Mouse (Mus musculus): ENCODE data around the gene Plau. TPM values are rescaled to one million over a fixed set of nuclear protein-coding genes. Genes with fewer than 3 reads are reported as not detected.
A peak's percentile ranks its signal among the peaks of the same experiment; 100 is the strongest.

Plau gene
- polyA plus RNA-seq, 1 experiment from 2014 or later = 0.83 TPM

DNA sequence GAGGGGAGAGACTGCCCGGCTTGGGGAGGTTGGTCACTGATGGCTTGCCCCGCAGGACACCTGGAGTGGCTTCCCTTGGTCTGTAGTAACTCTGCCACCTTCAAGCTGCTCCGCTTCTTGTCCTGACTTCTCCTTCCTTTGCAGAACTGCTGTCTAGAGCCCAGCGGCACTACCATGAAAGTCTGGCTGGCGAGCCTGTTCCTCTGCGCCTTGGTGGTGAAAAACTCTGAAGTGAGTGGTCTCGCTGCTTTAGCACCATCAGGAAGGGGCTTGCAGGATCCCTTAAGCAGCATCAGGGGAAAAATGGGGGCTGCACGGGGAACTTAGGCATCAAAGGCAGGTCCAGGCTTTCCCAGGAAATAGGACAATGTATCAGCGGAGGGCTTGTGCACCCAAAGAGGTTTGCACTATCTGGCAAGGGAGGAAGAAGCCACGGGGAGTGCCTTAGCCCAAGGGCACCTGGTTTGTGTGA is 481 bp downstream of the Plau start:
- Histone ChIP-seq H3K36me3 (replicated peaks; ENCODE audit: insufficient read depth, low read length) (no peaks in the 10 kb centered on the region), H3K4me1 (ENCODE audit: insufficient read depth) (peaks cover 8% of the 10 kb centered on the region; the same call in 1 of the 2 replicates), H3K9me3 (ENCODE audit: low read length) (no peaks in the 10 kb centered on the region), H3K27ac (ENCODE audit: low read depth) (peak overlapping the region; percentile 46; the same call in 1 of the 2 replicates), H3K4me3 (ENCODE audit: low read depth, low read length) (peak overlapping the region; percentile 58), H3K9ac (replicated peaks) (peak overlapping the region; percentile 58), H3K4me2 (ENCODE audit: low read depth, low read length) (peak overlapping the region; percentile 82), H3K27me3 (ENCODE audit: insufficient read depth, low read length) (0 out of 2 replicates have a peak, but pooled peaks cover 3% of the 10 kb centered on the region)
- TF ChIP-seq EP300 (IDR thresholded peaks at IDR 0.05; ENCODE audit: low read depth) (no peak), CTCF (IDR thresholded peaks at IDR 0.05; ENCODE audit: low read depth) (no peak)
- no peak for ATAC-seq
- no peak for DNase-seq
- whole genome bisulfite sequencing (ENCODE audit: insufficient replicate concordance) = 6% methylated on average over 10 of the region's 10 CpGs

DNA sequence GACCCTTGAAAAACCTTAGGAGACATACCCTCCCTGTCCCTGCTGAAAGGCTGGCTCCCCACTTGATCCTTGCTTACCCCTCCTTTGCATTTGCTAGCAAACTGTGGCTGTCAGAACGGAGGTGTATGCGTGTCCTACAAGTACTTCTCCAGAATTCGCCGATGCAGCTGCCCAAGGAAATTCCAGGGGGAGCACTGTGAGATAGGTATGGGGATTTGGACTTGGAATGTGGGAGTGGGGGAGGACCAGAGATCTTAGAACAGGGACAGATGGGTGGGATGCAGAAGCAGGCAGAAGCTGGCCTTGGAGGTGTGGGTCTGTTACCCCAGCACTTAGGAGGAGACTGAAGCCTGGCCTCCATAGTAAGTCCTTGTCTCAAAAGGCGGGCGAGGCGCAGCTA is 1.2 kb downstream of the Plau start:
- H3K36me3 ChIP-seq (replicated peaks; ENCODE audit: insufficient read depth, low read length) = no peaks in the 10 kb centered on the region
- ATAC-seq (no peak), DNase-seq (no peak)
- no peak overlapping the region for H3K9ac ChIP-seq (replicated peaks)
- H3K27me3 ChIP-seq (ENCODE audit: insufficient read depth, low read length) = 0 out of 2 replicates have a peak, but pooled peaks cover 3% of the 10 kb centered on the region
- H3K4me2 ChIP-seq (ENCODE audit: low read depth, low read length) = peak overlapping the region; percentile 82
- peaks cover 8% of the 10 kb centered on the region; the same call in 1 of the 2 replicates for H3K4me1 ChIP-seq (ENCODE audit: insufficient read depth)
- 78% methylated on average over 7 of the region's 7 CpGs for WGBS (ENCODE audit: insufficient replicate concordance)
- TF ChIP-seq EP300 (IDR thresholded peaks at IDR 0.05; ENCODE audit: low read depth) = no peak
- no peak for TF ChIP-seq CTCF (IDR thresholded peaks at IDR 0.05; ENCODE audit: low read depth)
- H3K9me3 ChIP-seq (ENCODE audit: low read length) = no peaks in the 10 kb centered on the region
- H3K27ac ChIP-seq (ENCODE audit: low read depth) = no peak overlapping the region
- no peak overlapping the region for H3K4me3 ChIP-seq (ENCODE audit: low read depth, low read length)

DNA sequence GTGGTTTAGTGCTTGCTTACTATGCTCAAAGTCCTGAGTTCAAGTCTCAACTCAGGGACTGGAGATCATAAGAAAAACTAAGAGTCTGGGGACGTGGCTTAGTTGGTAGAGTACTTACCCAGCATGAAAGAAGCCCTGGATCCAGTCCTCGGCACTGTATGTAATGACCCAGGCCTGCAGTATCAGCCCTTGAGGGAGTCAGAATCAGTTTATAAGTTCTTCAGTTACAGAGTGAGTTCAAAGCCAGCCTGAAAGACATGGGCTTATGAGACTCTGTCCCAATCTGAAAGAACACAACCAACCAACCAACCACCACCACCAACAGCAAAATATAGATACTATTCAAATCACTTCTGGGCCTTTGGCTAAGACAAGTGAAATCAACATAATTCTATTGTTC is 5.1 kb downstream of the Plau start:
- Histone ChIP-seq H3K4me1 (ENCODE audit: insufficient read depth) (peaks cover 18% of the 10 kb centered on the region), H3K4me3 (ENCODE audit: low read depth, low read length) (no peak overlapping the region), H3K27ac (ENCODE audit: low read depth) (no peak overlapping the region), H3K9me3 (ENCODE audit: low read length) (no peaks in the 10 kb centered on the region), H3K36me3 (replicated peaks; ENCODE audit: insufficient read depth, low read length) (no peaks in the 10 kb centered on the region), H3K27me3 (ENCODE audit: insufficient read depth, low read length) (0 out of 2 replicates have a peak, but pooled peaks cover 3% of the 10 kb centered on the region), H3K9ac (replicated peaks) (no peak overlapping the region), H3K4me2 (ENCODE audit: low read depth, low read length) (no peak overlapping the region)
- ATAC-seq (no peak), DNase-seq (no peak)
- 68% methylated on average over 2 of the region's 2 CpGs for WGBS (ENCODE audit: insufficient replicate concordance)
- TF ChIP-seq EP300 (IDR thresholded peaks at IDR 0.05; ENCODE audit: low read depth) = no peak
- TF ChIP-seq CTCF (IDR thresholded peaks at IDR 0.05; ENCODE audit: low read depth) = no peak

DNA sequence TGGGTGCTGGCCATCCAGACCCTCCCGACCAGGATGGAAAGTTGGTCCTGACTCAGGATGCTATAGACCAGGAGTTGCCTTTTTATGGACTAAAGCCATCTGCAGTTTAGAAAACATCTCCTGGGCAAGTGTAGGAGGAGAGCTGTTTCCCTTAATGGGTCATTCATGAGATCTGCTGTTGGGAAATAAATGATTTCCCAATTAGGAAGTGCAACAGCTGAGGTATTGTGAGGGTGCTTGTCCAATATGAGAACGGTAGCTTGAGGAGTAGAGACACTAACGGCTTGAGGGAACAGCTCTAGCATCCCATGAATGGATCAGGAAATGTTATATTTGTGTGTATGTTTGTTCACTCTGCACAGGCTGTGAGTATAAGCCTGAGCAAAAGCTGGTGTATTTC is 6.2 kb downstream of the Plau start:
- Histone ChIP-seq H3K27ac (ENCODE audit: low read depth) (0 out of 2 replicates have a peak overlapping the region, but pooled peaks have one; percentile 22), H3K36me3 (replicated peaks; ENCODE audit: insufficient read depth, low read length) (no peaks in the 10 kb centered on the region), H3K4me1 (ENCODE audit: insufficient read depth) (peaks cover 12% of the 10 kb centered on the region), H3K27me3 (ENCODE audit: insufficient read depth, low read length) (0 out of 2 replicates have a peak, but pooled peaks cover under 1% of the 10 kb centered on the region), H3K4me2 (ENCODE audit: low read depth, low read length) (peak overlapping the region; percentile 3; the same call in 1 of the 2 replicates), H3K9ac (replicated peaks) (no peak overlapping the region), H3K4me3 (ENCODE audit: low read depth, low read length) (no peak overlapping the region), H3K9me3 (ENCODE audit: low read length) (no peaks in the 10 kb centered on the region)
- DNase-seq (no peak), ATAC-seq (no peak)
- WGBS (ENCODE audit: insufficient replicate concordance) = 70% methylated on average over 3 of the region's 3 CpGs
- TF ChIP-seq EP300 (IDR thresholded peaks at IDR 0.05; ENCODE audit: low read depth) (no peak), CTCF (IDR thresholded peaks at IDR 0.05; ENCODE audit: low read depth) (no peak)

DNA sequence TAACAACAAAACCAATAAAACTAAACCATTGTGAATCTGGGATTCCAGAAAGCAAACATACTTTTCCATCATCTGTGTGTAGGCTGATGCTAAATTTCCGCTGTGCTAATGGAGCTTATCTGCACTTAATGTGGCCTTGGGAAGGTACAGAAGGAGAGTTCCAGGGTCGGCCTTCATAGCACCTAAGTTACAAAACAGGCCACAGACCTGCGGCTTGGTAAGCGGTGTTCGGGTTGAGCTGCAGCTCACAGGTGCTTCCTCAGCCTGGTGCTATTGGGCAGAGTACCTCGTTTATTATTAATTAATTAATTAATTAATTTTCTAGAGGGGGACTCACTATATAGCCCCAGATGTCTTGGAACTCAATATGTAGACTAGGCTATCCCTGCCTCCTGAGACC is 7.7 kb downstream of the Plau start:
- Histone ChIP-seq H3K4me3 (ENCODE audit: low read depth, low read length) (no peak overlapping the region), H3K4me1 (ENCODE audit: insufficient read depth) (peaks cover 12% of the 10 kb centered on the region), H3K9ac (replicated peaks) (no peak overlapping the region), H3K36me3 (replicated peaks; ENCODE audit: insufficient read depth, low read length) (no peaks in the 10 kb centered on the region), H3K27ac (ENCODE audit: low read depth) (no peak overlapping the region), H3K9me3 (ENCODE audit: low read length) (no peaks in the 10 kb centered on the region), H3K27me3 (ENCODE audit: insufficient read depth, low read length) (no peaks in the 10 kb centered on the region), H3K4me2 (ENCODE audit: low read depth, low read length) (no peak overlapping the region)
- ATAC-seq (no peak), DNase-seq (no peak)
- 69% methylated on average over 6 of the region's 6 CpGs for WGBS (ENCODE audit: insufficient replicate concordance)
- no peak for TF ChIP-seq CTCF (IDR thresholded peaks at IDR 0.05; ENCODE audit: low read depth)
- no peak for TF ChIP-seq EP300 (IDR thresholded peaks at IDR 0.05; ENCODE audit: low read depth)

DNA sequence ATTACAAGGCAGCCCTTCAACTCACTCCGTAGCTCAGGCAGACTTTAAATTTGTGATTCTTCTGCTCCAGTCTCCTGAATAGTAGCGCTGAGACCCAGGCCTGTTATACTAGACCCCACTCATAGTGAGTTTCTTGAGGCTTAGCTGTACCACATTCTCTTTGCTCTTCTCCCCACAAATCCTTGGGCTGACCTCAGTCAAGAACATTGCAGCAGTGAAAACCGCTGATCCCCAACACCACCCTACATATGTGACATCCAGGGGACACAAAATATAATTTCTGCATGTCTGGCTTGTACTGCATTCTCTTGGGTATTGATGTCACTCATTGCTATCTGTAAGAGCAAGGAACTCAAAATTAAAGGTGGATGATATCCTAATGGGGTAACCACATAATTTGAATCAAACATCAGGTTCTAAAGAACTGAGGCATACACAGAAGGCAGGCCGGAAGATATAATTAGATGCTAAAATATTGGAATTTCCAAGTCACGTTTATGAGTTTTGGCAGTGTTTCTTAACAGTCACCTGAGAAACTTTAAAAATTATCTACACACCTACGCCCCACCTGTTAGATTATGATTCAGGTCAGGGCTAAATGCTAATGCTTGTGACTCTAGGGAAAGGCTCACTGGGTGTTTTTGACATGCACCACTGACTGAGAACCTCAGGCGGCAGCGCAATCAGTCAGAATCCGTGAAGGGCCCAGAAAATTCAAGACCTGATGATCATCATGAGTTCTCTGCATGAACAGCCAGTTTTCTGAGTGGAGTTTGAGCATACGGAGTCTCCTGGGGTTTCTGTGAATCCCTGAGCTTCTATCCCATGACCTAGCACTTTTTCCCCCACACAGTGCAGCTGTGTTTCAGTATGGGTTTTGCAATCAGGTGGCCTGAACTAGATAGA is 8.5 kb downstream of the Plau start:
- peak overlapping the region; percentile 81 for H3K27ac ChIP-seq (ENCODE audit: low read depth)
- WGBS (ENCODE audit: insufficient replicate concordance) = 72% methylated on average over 10 of the region's 10 CpGs

More for the DNA sequence above, 8.5 kb downstream of the Plau start:
- Histone ChIP-seq H3K36me3 (replicated peaks; ENCODE audit: insufficient read depth, low read length) (no peaks in the 10 kb centered on the region), H3K4me1 (ENCODE audit: insufficient read depth) (peaks cover 12% of the 10 kb centered on the region), H3K4me2 (ENCODE audit: low read depth, low read length) (0 out of 2 replicates have a peak overlapping the region, but pooled peaks have one; percentile 50), H3K27me3 (ENCODE audit: insufficient read depth, low read length) (no peaks in the 10 kb centered on the region), H3K4me3 (ENCODE audit: low read depth, low read length) (no peak overlapping the region), H3K9me3 (ENCODE audit: low read length) (no peaks in the 10 kb centered on the region), H3K9ac (replicated peaks) (no peak overlapping the region)
- ATAC-seq (peak; percentile 27; the same call in 1 of the 2 replicates), DNase-seq (no peak)
- TF ChIP-seq CTCF (IDR thresholded peaks at IDR 0.05; ENCODE audit: low read depth) = no peak
- no peak for TF ChIP-seq EP300 (IDR thresholded peaks at IDR 0.05; ENCODE audit: low read depth)
